Mouse (Mus musculus) embryo, embryonic 10.5 days (tissue): ENCODE measurements around the gene Ntpcr.

Source experiments
- DNase-seq: peaks from one replicate; pipeline ENCODE4 v3.0.0-alpha.2; 2015; ENCODE audit warnings: low spot score

Ntpcr gene

GRCm38 (mm10) chr8:125775031-125775430 is 45.3 kb downstream of the Ntpcr start:
- no peak for DNase-seq

- DNase-seq: no peak
These were observed 46.6 kb downstream of the Ntpcr start for GRCm38 (mm10) chr8:125776314-125776713.

- DNase-seq: no peak
These were observed 47.0 kb downstream of the Ntpcr start for GRCm38 (mm10) chr8:125776800-125777199.

GRCm38 (mm10) chr8:125777478-125778164 is 47.9 kb downstream of the Ntpcr start:
- no peak for DNase-seq

GRCm38 (mm10) chr8:125778919-125779318 is 49.2 kb downstream of the Ntpcr start:
- DNase-seq: no peak

- DNase-seq: no peak
These were observed 49.9 kb downstream of the Ntpcr start for GRCm38 (mm10) chr8:125779656-125780055.

- DNase-seq: no peak
These were observed 52.4 kb downstream of the Ntpcr start for GRCm38 (mm10) chr8:125782161-125782560.

- DNase-seq: no peak
These were observed 57.1 kb downstream of the Ntpcr start for GRCm38 (mm10) chr8:125786886-125787285.

- DNase-seq: no peak
These were observed 63.2 kb downstream of the Ntpcr start for GRCm38 (mm10) chr8:125792816-125793455.

GRCm38 (mm10) chr8:125795341-125795740 is 65.6 kb downstream of the Ntpcr start:
- no peak for DNase-seq

GRCm38 (mm10) chr8:125796970-125797369 is 67.2 kb downstream of the Ntpcr start:
- DNase-seq: no peak
